Mouse (Mus musculus): Measurements from ENCODE around the gene Serpina1f. TPM values are rescaled to one million over a fixed set of nuclear protein-coding genes. Genes with fewer than 3 reads are reported as not detected.

Serpina1f gene
- not detected for polyA plus RNA-seq (2017; shearing (Covaris generic))

DNA sequence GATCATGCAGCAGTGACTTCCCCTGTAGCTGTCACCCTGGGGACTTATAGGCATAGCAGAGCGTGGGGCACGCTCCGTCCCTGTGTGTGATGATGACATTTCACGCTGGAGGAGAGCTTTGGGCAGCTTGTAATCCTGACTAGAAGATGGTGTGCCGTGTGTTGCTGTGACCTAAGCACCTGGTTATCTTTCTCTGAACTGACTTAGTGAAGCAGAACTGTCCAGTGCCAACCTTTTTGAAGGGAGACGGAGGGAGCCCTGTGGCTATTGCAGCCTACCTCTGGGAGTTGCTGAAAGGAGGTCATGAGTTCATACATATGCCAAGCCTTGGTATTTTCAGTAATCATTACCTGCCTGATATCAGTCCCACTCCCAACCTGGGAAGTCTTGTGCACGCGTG lies at the start of gene Serpina1f:
Serpina1f (minus strand) TSS at position 101 of the 400 bp plus-strand sequence.

GRCm38 (mm10) chr12:103676039-103676438 lies 19.3 kb downstream of the Serpina1f start, which contains the start of gene Serpina16:
TSS of gene Serpina16 (minus strand) at chr12:103676139.

DNA sequence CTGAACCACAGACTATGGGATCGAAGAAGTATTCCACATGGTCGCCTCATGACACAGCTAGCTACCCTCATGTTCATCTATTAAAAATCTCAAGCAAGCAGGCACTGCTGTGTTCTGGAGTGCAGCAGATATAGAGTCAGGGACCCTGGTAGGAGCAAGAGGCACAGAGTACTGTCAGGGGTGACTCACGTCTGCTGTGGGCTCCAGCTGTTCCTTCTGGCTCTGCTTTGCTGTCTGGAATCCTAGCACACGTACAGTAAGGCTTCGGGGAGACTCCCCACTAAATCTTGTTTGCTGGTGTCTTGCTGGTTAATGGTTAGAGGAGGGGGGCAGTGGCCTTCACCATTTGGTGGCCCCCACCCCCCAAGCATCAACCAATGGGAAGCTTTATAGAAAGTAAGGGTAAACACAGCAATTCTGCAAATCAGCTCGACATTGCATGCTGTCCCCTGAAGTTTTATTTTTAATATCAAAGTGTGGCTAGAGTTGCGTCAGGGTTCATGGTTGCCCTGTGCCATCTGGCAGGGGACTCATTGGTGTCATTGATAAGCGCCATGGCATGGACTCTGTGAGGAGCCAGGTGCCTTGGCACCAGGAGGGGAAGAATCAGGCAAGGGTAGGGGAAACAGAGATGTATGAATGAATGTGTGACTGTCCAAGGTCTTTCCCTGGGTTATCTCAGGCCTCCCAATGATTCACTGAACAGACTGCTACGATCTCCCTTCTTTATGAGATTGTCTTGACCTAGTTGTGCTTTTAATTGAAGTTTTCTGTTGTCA lies 38.3 kb downstream of the Serpina1f start, which contains the start of gene Serpina6:
Serpina6 (minus strand) TSS at position 365 of the 779 bp plus-strand sequence.

Other genes starting within 250 kb of the Serpina1f start
- not detected for gene Ifi27l2b, start 238.3 kb downstream of the Serpina1f start, polyA plus RNA-seq (2017; shearing (Covaris generic))
- not detected for gene Ppp4r4, start 163.2 kb downstream of the Serpina1f start, polyA plus RNA-seq (2017; shearing (Covaris generic))
- not detected for gene Serpina10, start 64.1 kb downstream of the Serpina1f start, polyA plus RNA-seq (2017; shearing (Covaris generic))
- gene Serpina6, start 38.3 kb downstream of the Serpina1f start, polyA plus RNA-seq (2017; shearing (Covaris generic)), result not detected
- gene Serpina16, start 19.4 kb downstream of the Serpina1f start, polyA plus RNA-seq (2017; shearing (Covaris generic)), result not detected
- not detected for gene Serpina1d, start 78.1 kb upstream of the Serpina1f start, polyA plus RNA-seq (2017; shearing (Covaris generic))
- gene Serpina1b, start 134.8 kb upstream of the Serpina1f start, polyA plus RNA-seq (2017; shearing (Covaris generic)), result not detected
- gene Serpina1a, start 168.0 kb upstream of the Serpina1f start, polyA plus RNA-seq (2017; shearing (Covaris generic)), result not detected
- not detected for gene Serpina1c, start 209.4 kb upstream of the Serpina1f start, polyA plus RNA-seq (2017; shearing (Covaris generic))